Mouse (Mus musculus): Measurements from ENCODE around the gene Cdan1. TPM values are rescaled to one million over a fixed set of nuclear protein-coding genes. Genes with fewer than 3 reads are reported as not detected.
A peak's percentile ranks its signal among the peaks of the same experiment; 100 is the strongest.
"Not testable (repeated sequence)": the region's sequence is repeated elsewhere in the genome, so short reads cannot be mapped to it uniquely, and the experiment has no call there.

Gene Cdan1
- total RNA-seq, 4 experiments from 2014 or later = 16.9 to 36.8 (median 26.0) TPM

DNA sequence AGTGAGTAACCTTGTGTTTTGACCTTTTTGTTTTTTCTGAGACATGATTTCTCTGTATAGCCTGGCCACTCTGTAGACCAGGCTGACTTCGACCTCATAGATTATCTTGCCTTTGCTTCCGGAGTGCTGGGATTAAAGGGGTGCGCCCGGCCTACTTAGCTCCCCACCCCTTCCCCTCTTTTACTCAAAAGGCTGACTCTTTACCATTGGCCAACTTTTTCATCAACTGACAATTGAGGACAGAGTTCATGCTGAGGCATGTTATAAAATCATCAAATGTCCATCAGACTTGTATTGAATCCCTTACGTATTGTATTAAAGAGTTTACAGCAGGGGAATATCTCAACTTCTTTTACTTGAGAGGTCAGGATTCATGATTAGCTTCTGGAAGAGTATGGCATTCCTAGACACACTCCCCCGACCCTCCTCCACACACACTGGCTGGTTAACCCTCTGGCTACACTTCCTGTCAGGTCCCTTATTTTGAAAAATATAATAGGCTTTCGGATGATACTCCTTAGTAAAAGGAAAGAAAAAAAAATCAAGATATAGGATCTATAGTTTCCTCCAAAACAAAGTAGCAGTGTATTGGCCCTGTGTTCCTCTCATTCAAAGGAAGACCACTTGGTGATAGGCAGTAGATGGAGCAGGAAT, 117.9 kb downstream of the Cdan1 start:
- no peak for DNase-seq

DNA sequence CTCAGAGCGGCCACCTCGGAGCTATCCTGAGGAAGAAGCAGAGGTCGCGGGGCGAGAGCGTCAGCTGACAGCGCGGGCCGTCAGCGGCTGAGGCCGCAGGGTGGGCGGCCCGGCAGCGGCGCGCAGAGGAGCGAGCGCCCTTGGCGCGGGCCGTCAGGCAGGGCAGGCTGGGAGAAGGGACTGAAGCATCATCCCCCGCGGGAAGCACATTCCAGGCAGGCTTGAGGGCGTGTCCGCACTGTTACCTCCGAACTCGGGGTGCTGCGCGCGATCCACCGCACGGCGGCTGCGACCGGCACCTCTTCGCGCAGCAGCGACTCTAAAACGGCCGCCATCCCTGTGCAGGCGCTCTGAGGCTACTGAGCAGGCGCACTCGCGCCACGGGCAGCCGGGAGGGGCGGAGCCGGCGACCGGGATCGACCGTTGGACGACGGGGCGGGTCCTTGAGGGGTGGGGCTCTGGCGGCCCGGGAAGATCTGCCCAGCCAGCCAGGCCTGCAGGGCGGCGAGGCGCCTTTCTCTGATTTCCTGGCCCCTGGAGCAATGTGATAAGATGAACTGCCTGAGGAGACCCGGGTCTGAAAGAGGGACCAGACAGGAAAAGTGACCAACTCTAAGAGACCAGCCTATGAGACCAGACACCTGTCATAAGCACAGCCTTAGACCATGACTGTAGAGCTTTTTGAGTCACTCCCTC, 118.6 kb downstream of the Cdan1 start:
- peak; percentile 85 for DNase-seq

DNA sequence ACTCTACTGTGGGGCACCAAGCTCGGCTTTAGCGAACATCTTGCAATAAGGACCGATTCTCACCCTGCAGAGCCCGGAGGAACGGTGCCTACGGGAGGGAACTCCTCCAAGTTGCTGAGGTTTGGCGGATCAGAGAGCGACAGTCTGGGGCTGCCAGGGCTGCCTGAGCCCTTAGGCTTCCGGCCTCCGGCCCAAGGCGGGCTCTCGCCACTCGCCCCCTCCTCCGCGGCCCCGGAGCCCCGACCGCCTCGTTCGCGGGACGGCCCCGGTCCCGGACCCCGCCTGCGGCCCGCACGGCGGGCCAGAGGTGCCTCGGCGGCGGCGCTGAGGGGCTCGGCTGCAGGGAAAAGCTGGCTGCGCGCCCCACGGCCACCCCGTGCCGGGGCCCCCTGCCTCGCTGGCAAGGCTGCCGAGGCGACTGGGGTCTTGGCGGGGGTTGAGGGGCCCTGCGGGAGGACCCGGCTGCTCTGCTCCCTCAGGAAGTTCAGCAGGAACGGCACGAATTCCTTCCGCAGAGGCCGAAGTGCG, 119.2 kb downstream of the Cdan1 start:
- no peak for DNase-seq

DNA sequence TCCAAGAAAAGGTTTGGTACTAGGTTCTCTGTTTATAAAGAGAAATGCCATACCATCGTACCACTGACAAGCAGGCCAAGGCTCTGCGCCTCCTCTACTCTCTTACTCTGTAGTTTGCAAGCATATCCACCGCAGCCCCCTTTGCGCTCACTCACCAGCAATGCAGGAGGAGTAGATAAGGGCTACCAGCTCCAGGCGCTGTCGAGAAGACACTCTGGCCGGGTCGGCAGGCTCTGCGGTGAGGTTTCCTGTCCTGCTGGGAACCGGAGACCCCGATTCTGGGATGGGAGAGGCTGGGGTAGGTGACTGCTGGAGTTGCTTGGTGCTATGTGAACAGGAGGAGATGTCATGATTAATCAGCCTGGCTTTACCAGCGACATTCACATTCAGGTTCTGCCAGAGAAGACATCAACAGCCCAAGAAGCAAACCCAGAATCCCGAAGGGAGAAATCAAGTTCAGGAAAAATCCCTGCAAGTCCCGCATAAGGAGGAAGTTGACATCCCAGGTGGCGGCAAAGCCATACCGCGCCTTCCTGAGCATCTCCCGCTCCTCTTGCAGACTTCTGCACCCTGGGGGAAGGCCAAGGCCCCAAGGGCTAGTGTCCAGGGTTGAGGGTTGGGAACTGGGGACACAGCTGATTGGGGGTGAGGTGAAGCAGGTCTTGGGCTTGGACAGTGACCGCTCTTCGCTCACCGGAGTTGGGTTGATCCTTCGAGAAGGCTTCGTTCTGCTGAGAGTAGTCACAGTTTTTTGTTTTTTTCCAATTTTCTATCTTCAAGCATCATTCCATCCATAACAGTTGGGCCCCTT, 119.9 kb downstream of the Cdan1 start:
- DNase-seq = no peak

DNA sequence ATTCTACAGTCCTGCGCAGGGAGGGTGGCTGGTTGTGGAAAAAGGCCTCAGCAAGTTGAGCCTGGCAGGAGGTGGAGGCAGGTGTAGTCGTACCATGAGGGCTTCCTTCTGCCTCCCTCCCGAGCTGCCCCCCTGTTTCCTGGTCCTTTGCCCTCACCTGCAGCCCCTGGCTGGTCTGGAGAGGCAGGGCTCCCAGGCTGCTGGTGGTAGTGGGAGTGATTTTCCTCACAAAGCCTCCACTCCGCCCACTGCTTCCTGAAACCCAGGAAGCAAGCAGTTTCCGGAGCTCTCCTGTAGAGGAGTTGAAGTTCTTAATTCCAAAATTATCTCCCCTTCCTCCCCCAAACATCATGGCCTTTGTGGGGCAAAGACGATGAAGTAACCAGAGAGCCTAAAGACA, 125.8 kb downstream of the Cdan1 start:
- no peak for DNase-seq

DNA sequence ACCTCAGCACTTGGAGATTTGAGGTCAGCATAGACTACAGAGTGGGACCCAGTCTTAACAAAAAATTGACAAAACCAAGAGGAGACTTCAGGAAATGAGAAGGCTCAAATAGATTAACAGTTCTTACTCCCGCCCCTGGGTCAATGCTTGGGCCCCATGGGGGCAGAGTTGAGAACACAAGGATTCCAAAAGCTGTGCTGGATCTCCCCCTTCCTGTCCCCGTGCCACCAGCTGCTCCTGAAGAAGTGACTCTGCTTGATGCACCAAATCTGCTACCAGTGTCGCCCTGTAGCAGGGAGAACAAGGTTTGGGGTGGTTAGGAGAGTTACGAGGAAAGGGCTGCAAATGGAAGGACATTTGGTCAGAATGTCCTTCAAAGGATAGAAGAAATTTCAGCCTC, 126.3 kb downstream of the Cdan1 start:
- DNase-seq = no peak

DNA sequence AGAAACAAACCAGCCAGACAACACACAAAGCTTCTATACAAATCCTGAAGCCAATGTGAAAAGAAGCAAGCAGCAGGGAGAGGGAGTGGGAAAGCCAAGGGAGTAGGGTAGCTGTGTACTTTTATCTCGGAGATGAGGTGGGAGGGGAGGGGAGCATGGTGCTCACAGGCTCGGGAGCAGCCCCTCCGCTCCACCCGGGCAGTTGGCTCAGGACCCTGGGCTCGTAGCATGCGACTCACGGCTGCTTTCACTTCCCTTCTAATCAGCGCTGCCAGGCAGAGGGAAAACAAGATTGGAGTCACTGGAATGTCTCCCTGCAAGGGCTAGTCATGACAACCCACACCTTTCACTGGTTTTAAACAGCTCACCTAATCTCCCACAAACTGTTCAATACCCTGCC, 127.4 kb downstream of the Cdan1 start:
- no peak for DNase-seq

DNA sequence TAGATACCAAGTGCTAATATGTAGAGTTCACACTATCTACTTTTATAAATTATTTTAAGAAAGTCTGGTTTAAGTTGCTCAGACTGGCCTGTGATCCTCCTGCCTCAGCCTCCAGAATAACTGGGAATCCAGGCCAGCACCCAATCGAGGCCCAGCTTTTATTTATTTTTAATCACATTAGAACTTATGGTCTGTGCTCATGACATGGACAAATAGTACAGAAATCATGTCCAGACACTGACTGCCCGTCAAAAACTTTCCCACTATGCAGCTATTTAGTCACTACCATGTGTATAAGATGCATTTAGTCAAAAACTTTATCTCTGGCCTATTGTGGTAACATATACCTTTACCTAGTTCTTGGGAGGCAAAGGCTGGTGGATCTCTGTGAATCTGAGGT, 128.0 kb downstream of the Cdan1 start:
- no peak for DNase-seq

DNA sequence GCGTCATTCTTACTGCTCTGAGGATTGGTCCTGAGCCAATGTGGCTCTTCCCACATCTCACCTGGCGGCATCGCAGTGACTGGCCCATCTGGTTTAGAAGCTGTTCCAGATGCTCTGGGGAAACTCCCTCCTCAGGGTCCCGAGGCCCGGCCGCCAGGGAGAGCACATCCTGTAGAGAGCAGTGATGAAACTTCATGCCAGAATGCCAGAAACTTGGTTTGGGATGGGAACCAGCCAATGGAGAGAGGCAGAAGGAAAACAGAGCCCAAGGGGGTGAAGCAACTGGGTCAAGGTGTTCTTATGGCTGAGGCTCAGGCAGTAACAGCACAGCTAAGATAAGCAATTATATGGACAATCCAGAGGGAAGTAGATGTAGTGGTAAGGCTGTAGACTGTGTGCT, 129.1 kb downstream of the Cdan1 start:
- DNase-seq = no peak

DNA sequence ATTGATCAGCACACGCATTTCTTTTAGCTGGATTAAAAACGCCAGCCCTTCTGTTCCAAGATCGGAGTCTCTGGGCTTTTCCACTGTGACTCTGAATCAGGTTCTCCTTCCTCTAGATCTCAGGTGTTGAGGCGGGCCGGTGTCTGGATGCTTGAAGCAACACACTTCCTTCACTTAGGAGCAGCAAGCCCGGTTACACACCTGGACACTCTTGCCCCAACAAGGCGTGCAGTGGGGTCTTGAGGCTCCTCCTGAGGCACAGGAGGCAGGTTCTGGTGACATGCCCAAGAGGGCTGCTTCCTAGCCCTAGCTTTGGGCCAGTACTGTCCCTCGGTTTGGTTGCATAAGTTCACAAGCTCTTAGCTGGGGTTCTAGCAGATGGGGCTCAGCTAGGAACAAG, 131.4 kb downstream of the Cdan1 start:
- no peak for DNase-seq

DNA sequence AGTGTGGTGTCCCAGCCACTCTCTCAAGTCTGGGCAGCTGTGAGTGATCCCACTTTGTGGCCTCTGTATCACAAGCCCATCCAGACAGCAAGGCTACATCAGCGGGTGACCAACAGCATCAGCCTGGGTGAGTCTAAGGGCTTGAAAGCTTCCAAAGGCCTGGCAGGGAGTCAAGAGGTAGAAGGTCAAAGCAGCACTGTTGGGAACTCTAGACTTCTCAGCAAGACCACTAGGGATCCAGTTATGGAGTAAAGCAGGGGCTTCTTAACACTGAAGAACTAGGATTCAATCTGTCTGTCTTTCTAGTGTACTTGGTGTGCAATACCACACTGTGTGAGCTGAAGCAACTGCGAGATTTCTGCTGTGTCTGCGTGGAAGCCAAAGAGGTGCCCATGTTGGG, 136.5 kb downstream of the Cdan1 start:
- DNase-seq = no peak

DNA sequence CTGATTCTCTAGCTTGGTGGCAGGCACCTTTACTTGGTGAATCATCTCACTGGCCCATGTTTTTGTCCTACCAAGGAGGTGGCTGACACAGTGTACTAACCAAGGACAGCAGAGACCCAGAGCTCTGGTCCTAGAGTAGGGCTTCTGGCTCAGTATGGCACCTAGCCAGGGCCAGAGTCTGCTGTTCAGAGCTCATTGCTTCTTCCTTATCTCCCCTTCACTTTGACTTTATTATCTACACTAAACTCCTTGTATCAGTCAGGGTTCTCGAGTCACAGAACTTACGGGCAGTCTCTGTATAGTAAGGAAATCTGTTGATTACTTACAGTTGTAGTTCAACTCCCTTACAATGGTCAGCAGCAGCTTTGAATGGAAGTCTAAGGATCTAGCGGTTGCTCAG, 139.0 kb downstream of the Cdan1 start:
- DNase-seq = no peak

DNA sequence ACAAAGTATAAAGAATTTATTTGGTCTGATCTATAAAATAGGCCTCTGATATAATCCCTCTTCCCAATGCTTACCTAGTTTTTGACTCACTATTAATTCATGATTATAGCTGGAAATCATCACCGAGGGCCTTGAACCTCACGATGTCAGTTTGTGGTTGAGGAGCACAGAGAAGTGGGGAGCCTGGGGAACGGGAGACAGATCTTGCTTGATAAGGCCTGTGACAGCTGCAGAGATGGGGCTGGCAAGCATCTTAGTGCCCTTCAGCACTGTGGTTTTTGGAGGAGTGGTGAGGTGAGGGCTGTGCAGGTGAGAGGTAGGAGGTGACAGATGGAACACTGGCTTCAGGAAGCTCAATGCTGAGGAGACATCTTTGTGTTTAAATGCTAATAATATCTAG, 139.8 kb downstream of the Cdan1 start:
- DNase-seq = no peak

DNA sequence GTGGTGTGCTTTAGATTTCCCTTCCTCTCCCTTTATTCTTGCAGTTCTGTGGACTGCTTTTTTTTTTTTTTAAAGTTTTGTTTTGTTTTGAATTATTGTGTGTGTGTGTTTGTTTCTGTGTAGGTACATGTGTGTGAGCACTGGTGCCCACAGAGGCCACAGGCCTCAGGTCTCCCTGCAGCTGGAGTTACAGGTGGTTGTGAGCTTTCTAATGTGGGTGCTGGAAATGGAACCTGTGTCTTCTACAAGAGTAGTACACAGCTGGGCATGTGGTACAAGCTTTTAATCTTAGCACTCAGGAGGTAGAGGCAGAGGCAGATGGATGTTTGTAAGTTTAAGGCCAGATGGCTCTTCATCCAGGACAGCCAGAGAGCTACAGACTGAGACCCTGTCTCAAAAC, 142.9 kb downstream of the Cdan1 start:
- DNase-seq = no peak

DNA sequence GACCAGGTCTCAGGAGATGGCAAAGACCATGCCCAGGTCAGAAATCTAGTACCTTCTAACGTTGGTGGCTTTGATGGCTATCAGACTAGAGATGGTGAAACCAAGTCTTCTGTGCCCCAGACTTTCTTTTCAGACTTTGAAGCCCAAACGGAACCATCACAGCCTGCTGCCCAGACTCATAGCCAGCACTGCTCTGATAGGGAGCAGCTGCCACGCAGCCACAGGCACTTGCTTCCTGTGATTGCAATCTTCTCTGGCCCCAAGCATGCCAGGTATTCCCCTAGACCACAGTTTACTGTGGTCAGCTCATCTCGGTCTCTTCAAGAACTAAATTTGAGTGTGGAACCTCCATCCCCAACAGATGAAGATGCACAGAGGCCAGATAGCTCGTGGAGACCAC, 147.3 kb downstream of the Cdan1 start:
- no peak for DNase-seq

DNA sequence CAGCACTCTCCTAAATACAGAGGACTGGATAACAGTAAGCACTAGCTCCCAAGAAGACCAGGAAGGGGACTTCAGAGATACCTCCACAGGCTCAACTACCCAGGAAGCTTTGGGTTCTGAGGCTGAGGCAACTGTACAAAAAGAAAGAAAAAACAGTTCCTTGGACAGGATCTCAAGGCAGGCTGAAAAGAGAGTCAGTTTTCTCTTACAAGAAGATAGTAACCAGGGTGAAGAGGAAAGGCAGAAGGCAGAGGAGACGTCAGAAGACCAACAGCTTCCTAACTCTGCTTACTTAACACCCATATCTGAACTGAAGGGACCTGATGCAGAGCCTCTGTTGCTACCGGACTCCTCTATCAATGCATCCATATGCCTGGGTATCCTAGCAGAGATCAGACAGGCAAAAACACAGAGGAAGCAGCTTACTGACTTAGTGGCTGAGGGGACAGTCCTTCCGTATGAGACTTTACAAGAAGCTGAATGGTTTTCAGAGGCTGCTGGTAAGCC, 149.5 kb downstream of the Cdan1 start:
- no peak for DNase-seq

DNA sequence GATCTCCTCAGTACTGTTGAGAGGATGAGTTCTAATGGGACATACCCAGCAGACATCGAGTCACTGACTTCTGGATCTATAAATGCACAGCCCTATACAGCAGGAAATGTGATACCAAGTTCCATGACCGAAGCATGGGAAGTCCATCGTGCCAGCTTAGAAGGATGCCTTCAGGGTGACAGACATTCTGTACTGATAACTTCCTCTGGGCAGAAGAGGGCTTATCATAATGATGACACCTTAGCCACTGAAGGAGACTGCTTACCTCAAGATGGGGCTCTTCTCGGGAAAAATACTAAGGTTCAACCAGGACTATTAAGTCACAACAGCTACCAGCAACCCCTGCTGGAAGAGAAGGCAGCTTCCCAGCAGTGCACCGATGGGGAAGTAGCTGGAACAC, 152.2 kb downstream of the Cdan1 start:
- DNase-seq = no peak

DNA sequence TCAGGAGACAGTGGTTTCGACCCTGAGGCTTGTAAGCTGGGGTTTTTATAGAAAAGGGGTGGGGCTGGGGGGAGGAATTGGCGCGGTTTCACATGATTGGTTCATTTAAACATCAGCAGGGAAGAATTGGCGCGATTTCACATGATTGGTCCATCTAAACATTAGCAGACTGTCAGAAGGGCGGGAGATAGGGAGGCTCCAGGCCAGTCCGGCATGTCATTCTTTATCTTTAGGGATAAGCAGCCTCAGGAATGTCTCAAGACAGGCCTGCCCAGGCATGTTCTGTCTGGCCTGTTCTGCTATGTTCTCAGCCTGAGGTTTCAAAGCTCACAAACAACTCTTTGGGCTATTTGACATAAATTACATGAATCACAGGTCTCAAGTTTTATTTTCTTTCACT, 168.8 kb downstream of the Cdan1 start:
- DNase-seq = not testable (repeated sequence)

DNA sequence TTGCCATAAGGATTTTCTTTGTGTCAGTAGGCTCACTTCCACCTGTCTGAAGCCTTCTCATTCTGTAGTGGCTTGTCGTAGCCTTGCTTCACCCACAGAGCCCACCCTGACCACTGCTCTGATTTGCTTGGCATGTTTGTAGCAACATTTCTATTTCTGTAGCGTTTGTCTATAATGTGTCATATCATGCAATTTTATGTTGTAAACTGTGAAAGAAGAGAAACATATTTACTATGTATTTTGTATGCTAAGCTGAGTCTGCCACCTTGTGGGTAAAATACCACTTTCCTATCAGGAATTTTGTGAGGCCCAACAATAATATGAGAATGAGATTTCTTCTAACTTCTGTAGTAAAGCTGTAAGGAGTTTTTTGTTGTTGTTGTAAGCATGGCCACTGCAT, 179.7 kb downstream of the Cdan1 start:
- DNase-seq = no peak

DNA sequence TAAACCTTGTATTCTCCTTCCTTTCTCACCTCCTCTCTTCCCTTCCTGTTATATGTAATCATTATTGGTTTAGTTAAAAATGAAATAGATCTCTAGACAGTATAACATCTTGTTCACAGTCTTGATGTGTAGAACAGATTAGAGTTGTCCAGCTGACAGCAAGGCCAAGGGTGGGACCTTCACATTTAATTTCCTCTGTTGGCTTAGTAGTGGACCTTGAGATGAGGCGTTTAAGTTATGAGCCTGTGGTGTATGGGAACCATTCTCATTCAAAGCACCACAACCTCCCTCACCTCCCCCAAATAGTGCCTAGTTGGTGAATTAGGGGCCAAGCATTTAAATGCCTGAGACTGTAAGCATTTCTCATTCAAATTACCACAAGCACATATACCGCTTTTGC, 182.5 kb downstream of the Cdan1 start:
- DNase-seq = peak; percentile 52

All from adrenal gland, adult 8-10 months (tissue).